Mouse (Mus musculus) spleen, postnatal 36 days (tissue): ENCODE data around the gene Vmn1r60.
"Not testable (repeated sequence)": the region's sequence is repeated elsewhere in the genome, so short reads cannot be mapped to it uniquely, and the experiment has no call there.

ENCODE experiments used
- DNase-seq, 2 experiments: peaks; one replicate each; pipeline ENCODE4 v3.0.0; 2022; ENCODE audit warnings: low spot score in 2 of 2, mixed read lengths in 1 of 2

Vmn1r60 gene

DNA sequence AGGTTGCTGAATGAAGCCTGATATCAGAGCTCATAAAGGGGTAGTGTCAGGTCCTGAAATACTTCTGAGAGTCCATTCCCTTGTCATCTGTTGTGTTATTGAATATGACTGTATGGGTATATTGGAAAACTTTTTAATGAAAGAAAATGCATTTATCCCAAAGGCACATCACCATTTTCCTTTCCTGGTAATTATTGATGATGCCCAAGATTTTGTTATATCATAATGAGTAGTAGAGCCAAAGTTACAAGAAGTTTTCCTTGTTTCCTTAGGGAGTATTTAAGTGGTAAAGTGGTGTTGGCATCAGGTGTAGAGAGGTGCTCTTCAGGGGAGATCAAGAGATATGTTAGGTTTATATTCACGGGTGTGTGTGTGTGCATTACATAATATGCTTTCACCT lies at the start of gene Vmn1r60:
Gene Vmn1r60, minus strand, starts transcription at position 101 of the 400 bp plus-strand sequence.
- DNase-seq, result not testable (repeated sequence)

DNA sequence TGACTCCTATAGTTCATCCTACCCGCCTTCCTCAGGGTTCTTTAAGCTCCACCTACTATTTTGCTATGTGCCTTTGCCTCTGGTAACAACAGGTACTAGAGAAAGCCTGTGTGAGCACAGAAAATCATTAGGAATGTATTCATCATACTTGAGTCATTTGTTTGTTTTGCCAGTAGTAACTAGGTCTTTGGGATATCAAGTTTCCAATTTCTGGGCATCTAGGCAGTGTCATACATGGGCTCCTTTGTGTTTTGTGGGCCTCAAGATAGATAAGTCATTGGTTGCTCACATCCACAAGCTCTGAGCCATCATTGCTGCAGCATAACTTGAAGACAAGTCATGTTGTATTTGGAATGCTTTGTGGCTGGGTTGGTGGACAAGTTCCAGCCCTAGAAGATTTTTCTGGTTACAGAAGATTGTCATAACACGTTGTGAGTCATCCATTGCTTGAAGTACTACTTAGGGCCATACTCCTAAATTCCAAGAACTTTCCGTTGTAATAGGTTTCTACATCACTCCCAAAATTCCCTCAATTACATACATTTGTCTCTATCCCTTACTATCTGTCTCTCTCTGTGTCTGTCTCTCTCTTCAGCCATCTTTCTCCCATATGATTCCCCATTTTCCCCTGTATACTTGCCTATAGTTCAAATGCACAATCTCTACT lies 6.2 kb downstream of the Vmn1r60 start:
- not testable (repeated sequence) for DNase-seq

DNA sequence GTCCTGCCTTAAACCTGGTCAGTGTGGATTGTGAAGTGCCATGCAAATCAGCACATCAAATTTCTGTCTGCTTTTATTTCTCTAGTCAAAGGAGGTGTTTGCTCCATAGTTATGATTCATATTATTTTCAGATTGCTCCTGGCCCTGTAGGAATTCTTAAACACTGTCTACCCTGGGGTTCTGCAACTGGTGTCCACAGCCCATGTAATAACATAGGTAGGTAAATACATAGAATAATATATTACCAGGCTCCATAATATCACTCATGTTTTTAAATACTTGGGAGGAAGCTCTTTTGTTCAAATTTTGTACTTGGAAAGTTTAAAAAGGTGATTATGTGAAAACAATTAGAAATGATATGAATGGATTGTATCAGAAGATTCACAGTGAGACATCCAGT lies 53.3 kb downstream of the Vmn1r60 start, which contains the start of gene Vmn2r28:
Gene Vmn2r28, minus strand, starts transcription at position 101 of the 400 bp plus-strand sequence.
- DNase-seq, result not testable (repeated sequence)
